Mouse (Mus musculus): Measurements from ENCODE around the gene Gm21883.
"Not testable (repeated sequence)": the region's sequence is repeated elsewhere in the genome, so short reads cannot be mapped to it uniquely, and the experiment has no call there.

Gene Gm21883

DNA sequence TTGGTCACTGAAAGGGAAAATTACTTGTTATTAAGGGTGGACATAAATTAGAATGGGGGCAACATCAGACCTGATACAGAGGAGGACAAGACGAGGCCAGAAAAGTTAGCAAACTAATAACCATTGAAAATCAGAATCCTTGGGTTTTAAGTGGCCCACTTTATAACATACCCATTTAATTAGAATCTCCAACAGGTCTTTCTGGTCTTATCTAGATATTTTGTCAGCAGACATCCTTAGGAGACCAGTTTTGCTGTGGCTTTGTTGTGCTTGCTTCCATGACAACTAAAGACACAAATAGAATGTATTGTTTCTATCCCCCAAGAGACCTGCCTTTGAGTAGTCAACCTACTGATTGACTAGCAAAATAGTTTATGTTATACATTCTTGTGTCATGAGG is at the start of gene Gm21883:
Gene Gm21883 (minus strand): TSS at position 101 of the 400 bp plus-strand sequence.
- in situ Hi-C loops (cut with MboI; ENCODE audit: unreplicated experiment in 2 of 2) = not testable (repeated sequence)

- in situ Hi-C loops (cut with MboI; ENCODE audit: unreplicated experiment in 2 of 2) = not testable (repeated sequence)
These were observed 44.7 kb upstream of the Gm21883 start, which contains the start of gene Spin2e for GRCm38 (mm10) chrX:31618820-31619219. Gene Spin2e (minus strand): TSS chrX:31618920.
